Mouse (Mus musculus) G1E (cell line): ENCODE measurements at regions not wholly inside any gene's neighbourhood (a gene's known extent, or its start where the extent isn't known, plus 50 kb on each side); places are given as distances from the start of the nearest gene placed in this dataset.

Experiments used
- CTCF ChIP-seq: IDR thresholded peaks from 2 replicates; pipeline ENCODE4 v1.5.1; 2012; ENCODE audit warnings: low read depth, low read length, inconsistent platforms, mixed read lengths
- GATA1 ChIP-seq: IDR thresholded peaks from 2 replicates; pipeline ENCODE4 v1.6.1; 2012; ENCODE audit warnings: borderline replicate concordance, low read length, inconsistent platforms, mixed read lengths

- TF ChIP-seq CTCF (no peak), GATA1 (no peak)
Observed at GRCm38 (mm10) chr6:118322061-118322460, 97.2 kb downstream of the Bms1 start.
